Mouse (Mus musculus) neural tube, embryonic 15.5 days (tissue): ENCODE measurements around the gene Armh3. TPM values are rescaled to one million over a fixed set of nuclear protein-coding genes. Genes with fewer than 3 reads are reported as not detected.

Experiments used
- ATAC-seq: fragments of 200-750 bp; cut with Nextera tagmentation; 2 replicates; pipeline ENCODE4 v1.8.0; 2017; ENCODE audit warnings: mild to moderate bottlenecking, moderate TSS enrichment, moderate library complexity; ENCODE audit not compliant: low FRiP score
- H3K27ac ChIP-seq: fragments of 300-500 bp; sonication (generic); replicated peaks from 2 replicates; pipeline ENCODE4 v1.5.1; 2015; ENCODE audit warnings: mild to moderate bottlenecking, inconsistent platforms
- H3K27me3 ChIP-seq: fragments of 300-500 bp; sonication (generic); replicated peaks from 2 replicates; pipeline ENCODE4 v1.6.1; 2015; ENCODE audit warnings: inconsistent platforms
- H3K36me3 ChIP-seq: fragments of 300-500 bp; sonication (generic); 2 replicates; pipeline ENCODE4 v1.6.1; 2015; ENCODE audit warnings: inconsistent platforms
- H3K4me1 ChIP-seq: fragments of 300-500 bp; sonication (generic); 2 replicates; pipeline ENCODE4 v1.6.1; 2015; ENCODE audit warnings: inconsistent platforms
- H3K4me2 ChIP-seq: fragments of 300-500 bp; sonication (generic); 2 replicates; pipeline ENCODE4 v1.6.1; 2015; ENCODE audit warnings: inconsistent platforms, mild to moderate bottlenecking, moderate library complexity
- H3K4me3 ChIP-seq: fragments of 300-500 bp; sonication (generic); replicated peaks from 2 replicates; pipeline ENCODE4 v1.5.1; 2015; ENCODE audit warnings: mild to moderate bottlenecking, inconsistent platforms
- H3K9ac ChIP-seq: fragments of 300-500 bp; sonication (generic); replicated peaks from 2 replicates; pipeline ENCODE4 v1.6.1; 2015; ENCODE audit warnings: mild to moderate bottlenecking, inconsistent platforms
- H3K9me3 ChIP-seq: fragments of 300-500 bp; sonication (generic); replicated peaks from 2 replicates; pipeline ENCODE4 v1.6.1; 2016; ENCODE audit warnings: inconsistent platforms
- WGBS: fragments of 180-500 bp; shearing (Covaris S2); methylation state at CpG from one replicate; pipeline ENCODE4 v1.1.7; 2015; ENCODE audit warnings: mixed read lengths; 5-methylcytosine and 5-hydroxymethylcytosine counted together
- polyA plus RNA-seq: library from polyadenylated mRNA; unstranded; fragments of >200 nt; fragmentation: Nextera tagmentation; extraction: Ambion mirVana; gene quantifications from 2 replicates; pipeline ENCODE4 v1.2.1, GENCODE M21; 2015

Gene Armh3
- polyA plus RNA-seq, 1 experiment from 2014 or later = 20.5 TPM

DNA sequence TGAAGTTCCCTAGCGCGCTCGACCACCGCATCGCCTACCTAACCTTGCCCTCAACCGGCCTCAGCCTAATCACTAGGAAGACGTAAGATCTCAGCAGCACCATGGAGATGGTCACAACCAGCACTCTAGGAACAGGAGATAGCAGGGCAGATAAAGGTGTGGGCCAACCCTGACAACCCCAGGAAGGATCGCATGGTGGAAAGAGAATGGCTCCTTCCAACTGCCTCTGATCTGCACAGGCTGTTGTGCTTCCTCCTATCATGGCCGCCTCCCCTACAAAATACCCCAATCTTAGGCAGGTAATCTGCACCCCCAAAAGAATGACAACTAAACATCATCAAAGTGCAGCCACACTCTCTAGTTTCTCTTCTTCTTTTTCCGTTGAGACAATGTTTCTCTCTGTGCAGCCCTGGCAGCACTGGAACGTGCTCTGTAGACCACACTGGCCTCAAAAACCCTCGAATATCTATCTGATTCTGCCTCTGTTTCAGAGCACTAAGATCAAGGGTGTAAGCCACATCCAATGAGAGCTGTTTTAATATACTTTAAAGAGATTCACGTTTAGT, 217.9 kb downstream of the Armh3 start:
- Histone ChIP-seq H3K4me2 (peak overlapping the region; percentile 67), H3K9me3 (no peaks in the 10 kb centered on the region), H3K36me3 (peaks cover 35% of the 10 kb centered on the region), H3K9ac (no peak overlapping the region), H3K4me1 (peaks cover 44% of the 10 kb centered on the region), H3K4me3 (0 out of 2 replicates have a peak overlapping the region, but pooled peaks have one; percentile 13), H3K27ac (no peak overlapping the region), H3K27me3 (no peaks in the 10 kb centered on the region)
- WGBS = 91% methylated on average over 13 of the region's 13 CpGs
- ATAC-seq = no peak

DNA sequence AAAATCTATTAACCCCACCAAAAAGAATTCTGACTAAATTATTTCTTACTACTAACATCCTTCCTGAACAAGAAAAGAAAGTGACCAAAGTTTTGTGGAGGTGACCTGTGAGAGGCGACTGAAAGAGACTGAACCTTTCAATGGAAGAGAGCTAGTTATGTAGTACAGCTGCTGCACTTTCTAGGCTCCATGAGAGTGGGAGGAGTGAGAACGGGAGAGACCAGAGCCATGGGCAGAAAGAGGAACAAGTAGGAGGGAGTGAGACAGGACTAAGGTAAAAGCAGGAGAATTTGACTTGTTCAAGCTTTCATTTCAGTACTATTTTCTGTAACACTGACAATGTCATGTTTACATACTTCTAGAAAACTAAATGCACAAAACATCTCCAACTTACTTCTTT, 222.8 kb downstream of the Armh3 start:
- H3K4me3 ChIP-seq = no peak overlapping the region
- peaks cover 18% of the 10 kb centered on the region for H3K4me1 ChIP-seq
- H3K9ac ChIP-seq = no peak overlapping the region
- no peaks in the 10 kb centered on the region for H3K9me3 ChIP-seq
- no peaks in the 10 kb centered on the region for H3K27me3 ChIP-seq
- no peak for ATAC-seq
- 84% methylated on average over 2 of the region's 2 CpGs for WGBS
- H3K4me2 ChIP-seq = no peak overlapping the region
- peaks cover 83% of the 10 kb centered on the region for H3K36me3 ChIP-seq
- H3K27ac ChIP-seq = no peak overlapping the region

DNA sequence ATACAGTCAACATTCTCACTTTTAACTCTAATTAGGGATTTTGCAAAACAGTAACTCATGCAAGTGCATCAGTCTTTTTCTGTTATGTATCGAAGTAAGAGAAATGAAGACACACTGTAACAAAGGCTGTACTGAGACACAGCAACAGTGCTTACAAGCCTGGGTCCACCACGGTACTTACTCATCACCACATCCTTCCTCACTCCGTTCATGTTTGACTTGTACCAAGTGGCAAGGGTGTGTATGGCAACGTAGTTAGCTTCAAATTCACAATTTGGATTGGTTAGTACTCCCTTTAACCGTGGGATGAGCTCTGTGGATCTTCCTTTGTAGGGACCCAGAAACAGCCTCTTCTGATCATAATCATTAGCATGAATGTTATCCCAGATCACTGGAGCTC, 226.8 kb downstream of the Armh3 start:
- Histone ChIP-seq H3K9me3 (no peaks in the 10 kb centered on the region), H3K4me3 (no peak overlapping the region), H3K36me3 (peaks cover 95% of the 10 kb centered on the region), H3K27ac (no peak overlapping the region), H3K4me1 (no peaks in the 10 kb centered on the region), H3K27me3 (no peaks in the 10 kb centered on the region), H3K4me2 (no peak overlapping the region), H3K9ac (no peak overlapping the region)
- ATAC-seq = no peak
- WGBS = 95% methylated on average over 5 of the region's 5 CpGs

Other genes starting within 250 kb of the Armh3 start
- gene Npm3, start 248.9 kb downstream of the Armh3 start, polyA plus RNA-seq = 7.1 and 9.1 TPM in 2 replicates
- 64.6 and 71.2 TPM in 2 replicates for gene Mgea5, start 214.7 kb downstream of the Armh3 start, polyA plus RNA-seq
- gene Kcnip2, start 182.4 kb downstream of the Armh3 start, polyA plus RNA-seq = 19.1 and 19.4 TPM in 2 replicates
- 5.4 and 7.8 TPM in 2 replicates for gene Hps6, start 5.0 kb upstream of the Armh3 start, polyA plus RNA-seq
- 16.1 and 24.0 TPM in 2 replicates for gene Pprc1, start 46.4 kb upstream of the Armh3 start, polyA plus RNA-seq
- 93.4 and 93.9 TPM in 2 replicates for gene Ldb1, start 46.7 kb upstream of the Armh3 start, polyA plus RNA-seq
- 59.4 and 67.9 TPM in 2 replicates for gene Nolc1, start 77.4 kb upstream of the Armh3 start, polyA plus RNA-seq
- gene Elovl3, start 133.4 kb upstream of the Armh3 start, polyA plus RNA-seq = 0.10 TPM in 1 of 2 replicates, not detected in the other
- gene Pitx3, start 149.8 kb upstream of the Armh3 start, polyA plus RNA-seq = 0.32 and 0.64 TPM in 2 replicates
- gene Gbf1, start 154.0 kb upstream of the Armh3 start, polyA plus RNA-seq = 68.8 and 76.6 TPM in 2 replicates